Mouse (Mus musculus) kidney, adult 2 months (tissue): ENCODE measurements around the gene Arhgap20. TPM values are rescaled to one million over a fixed set of nuclear protein-coding genes. Genes with fewer than 3 reads are reported as not detected.
A peak's percentile ranks its signal among the peaks of the same experiment; 100 is the strongest.

Source experiments
- DNase-seq: peaks from one replicate; pipeline ENCODE4 v3.0.0; 2021
- H3K27ac ChIP-seq: fragments of 200-500 bp; 2 replicates; pipeline ENCODE4 v1.5.1; 2012; ENCODE audit warnings: low read depth, low read length, control low read depth, inconsistent platforms; ENCODE audit not compliant: insufficient read depth
- H3K27me3 ChIP-seq: fragments of 200-500 bp; replicated peaks from 2 replicates; pipeline ENCODE4 v1.6.1; 2012; ENCODE audit warnings: mild to moderate bottlenecking, moderate library complexity, low read length, inconsistent platforms; ENCODE audit not compliant: control insufficient read depth, insufficient read depth
- H3K36me3 ChIP-seq: fragments of 200-500 bp; 2 replicates; pipeline ENCODE4 v1.6.1; 2012; ENCODE audit warnings: mild to moderate bottlenecking, moderate library complexity, low read length, inconsistent platforms; ENCODE audit not compliant: control insufficient read depth, insufficient read depth
- H3K4me1 ChIP-seq: fragments of 200-500 bp; 2 replicates; pipeline ENCODE4 v1.6.1; 2011; ENCODE audit warnings: low read length; ENCODE audit not compliant: control insufficient read depth, insufficient read depth
- H3K4me3 ChIP-seq: fragments of 200-500 bp; 2 replicates; pipeline ENCODE4 v1.5.1; 2011; ENCODE audit warnings: mild to moderate bottlenecking, low read depth, low read length, control low read depth; ENCODE audit not compliant: insufficient read depth
- CTCF ChIP-seq: fragments of 200-500 bp; conservative IDR thresholded peaks from 2 replicates; pipeline ENCODE4 v1.5.1; 2011; ENCODE audit warnings: low read depth, mild to moderate bottlenecking, control low read depth, low read length, moderate library complexity, mixed read lengths; ENCODE audit not compliant: insufficient read depth, insufficient read length
- POLR2A ChIP-seq: fragments of 200-500 bp; IDR thresholded peaks from one replicate; pipeline ENCODE4 v1.6.1; 2011; ENCODE audit warnings: low read depth, low read length, control low read depth
- WGBS: fragments of 180-500 bp; shearing (Covaris S2); methylation state at CpG from one replicate; pipeline ENCODE4 v1.1.7; 2018; 5-methylcytosine and 5-hydroxymethylcytosine counted together
- polyA plus RNA-seq: library from polyadenylated mRNA; depleted of rRNA; stranded (reverse); fragments of >200 nt; gene quantifications from 2 replicates; pipeline ENCODE4 v1.2.3, GENCODE M21; 2012

The Arhgap20 gene
- polyA plus RNA-seq, 1 experiment = 0.09 TPM

- no peak for DNase-seq
- H3K27ac ChIP-seq = no peak overlapping the region
- H3K4me3 ChIP-seq = no peak overlapping the region
- H3K4me1 ChIP-seq = no peaks in the 10 kb centered on the region
- 83% methylated on average over 10 of the region's 10 CpGs for WGBS
- H3K27me3 ChIP-seq = no peaks in the 10 kb centered on the region; the same call in 1 of the 2 replicates
- H3K36me3 ChIP-seq = no peaks in the 10 kb centered on the region
- TF ChIP-seq CTCF = no peak
- TF ChIP-seq POLR2A = no peak
Observed at GRCm38 (mm10) chr9:51845796-51846195, 80.7 kb downstream of the Arhgap20 start.

- no peak overlapping the region for H3K27ac ChIP-seq
- no peak for TF ChIP-seq POLR2A
- TF ChIP-seq CTCF = no peak
- WGBS = 91% methylated on average over 5 of the region's 5 CpGs
- H3K4me3 ChIP-seq = no peak overlapping the region
- no peaks in the 10 kb centered on the region for H3K4me1 ChIP-seq
- no peaks in the 10 kb centered on the region for H3K36me3 ChIP-seq
- no peak for DNase-seq
- H3K27me3 ChIP-seq = no peaks in the 10 kb centered on the region
Observed at GRCm38 (mm10) chr9:51853772-51854171, 88.6 kb downstream of the Arhgap20 start.

DNA sequence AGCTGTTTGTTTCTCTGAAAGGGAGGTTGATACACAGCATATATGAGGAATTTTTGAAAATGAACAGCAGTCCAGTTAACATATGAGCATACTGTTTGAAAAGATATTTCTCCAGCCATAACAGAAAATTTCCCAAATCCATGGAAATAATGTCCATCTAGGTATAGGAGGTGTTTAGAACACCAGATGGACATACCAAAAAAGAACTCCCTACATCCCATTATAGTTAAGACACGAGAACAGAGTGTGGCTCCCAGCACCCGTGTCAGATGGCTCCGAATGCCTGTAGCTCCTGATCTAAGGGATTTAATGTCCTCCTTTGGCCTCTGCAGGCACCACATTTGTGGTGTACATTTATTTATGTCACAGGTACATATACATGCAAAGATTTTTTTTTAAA, 99.1 kb downstream of the Arhgap20 start:
- Histone ChIP-seq H3K27ac (no peak overlapping the region), H3K27me3 (no peaks in the 10 kb centered on the region), H3K4me3 (no peak overlapping the region), H3K36me3 (no peaks in the 10 kb centered on the region), H3K4me1 (no peaks in the 10 kb centered on the region)
- WGBS = 88% methylated on average over 3 of the region's 3 CpGs
- DNase-seq = no peak
- TF ChIP-seq CTCF = no peak
- TF ChIP-seq POLR2A = no peak

DNA sequence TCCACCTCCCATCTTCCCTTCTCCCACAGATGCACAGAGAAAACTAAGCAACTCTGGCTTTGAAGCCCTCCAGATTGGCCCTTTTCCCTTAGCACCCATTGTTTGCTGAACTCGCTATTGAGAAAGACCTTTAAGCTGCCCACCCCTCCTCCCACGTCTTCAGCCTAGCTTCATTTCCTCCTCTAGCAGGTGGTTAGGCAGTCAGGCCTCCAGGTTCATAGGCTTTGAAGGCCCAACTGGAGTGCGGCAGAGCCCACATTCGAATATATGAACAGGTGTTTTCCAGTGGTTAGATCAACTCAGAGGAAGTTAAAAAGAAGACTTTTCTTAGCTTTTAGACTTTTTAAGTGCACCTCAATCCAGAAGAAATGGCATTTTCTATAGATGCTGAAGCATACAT, 101.5 kb downstream of the Arhgap20 start:
- H3K27me3 ChIP-seq = no peaks in the 10 kb centered on the region
- DNase-seq = no peak
- no peaks in the 10 kb centered on the region for H3K36me3 ChIP-seq
- 66% methylated on average over 4 of the region's 4 CpGs for WGBS
- H3K4me1 ChIP-seq = no peaks in the 10 kb centered on the region
- no peak for TF ChIP-seq CTCF
- TF ChIP-seq POLR2A = no peak
- no peak overlapping the region for H3K27ac ChIP-seq
- H3K4me3 ChIP-seq = no peak overlapping the region

GRCm38 (mm10) chr9:51869056-51869455, 103.9 kb downstream of the Arhgap20 start:
- Histone ChIP-seq H3K36me3 (no peaks in the 10 kb centered on the region), H3K4me3 (no peak overlapping the region), H3K4me1 (no peaks in the 10 kb centered on the region), H3K27me3 (no peaks in the 10 kb centered on the region; the same call in 1 of the 2 replicates), H3K27ac (no peak overlapping the region)
- DNase-seq = no peak
- no peak for TF ChIP-seq CTCF
- TF ChIP-seq POLR2A = no peak
- WGBS = 88% methylated on average over 4 of the region's 4 CpGs

- H3K4me3 ChIP-seq = no peak overlapping the region
- no peak overlapping the region for H3K27ac ChIP-seq
- WGBS = 42% methylated on average over 4 of the region's 4 CpGs
- no peaks in the 10 kb centered on the region for H3K4me1 ChIP-seq
- DNase-seq = no peak
- TF ChIP-seq POLR2A (no peak), CTCF (no peak)
- H3K27me3 ChIP-seq = no peaks in the 10 kb centered on the region; the same call in 1 of the 2 replicates
- no peaks in the 10 kb centered on the region for H3K36me3 ChIP-seq
Observed at GRCm38 (mm10) chr9:51874348-51874747, 109.2 kb downstream of the Arhgap20 start.

GRCm38 (mm10) chr9:51875531-51875930, 110.4 kb downstream of the Arhgap20 start:
- TF ChIP-seq POLR2A (no peak), CTCF (no peak)
- Histone ChIP-seq H3K4me3 (peak overlapping the region; percentile 32; the same call in 1 of the 2 replicates), H3K4me1 (no peaks in the 10 kb centered on the region), H3K27me3 (no peaks in the 10 kb centered on the region; the same call in 1 of the 2 replicates), H3K36me3 (no peaks in the 10 kb centered on the region), H3K27ac (no peak overlapping the region)
- 28% methylated on average over 20 of the region's 20 CpGs for WGBS
- DNase-seq = peak; percentile 1

GRCm38 (mm10) chr9:51881386-51881785, 116.2 kb downstream of the Arhgap20 start:
- Histone ChIP-seq H3K27me3 (no peaks in the 10 kb centered on the region; the same call in 1 of the 2 replicates), H3K27ac (no peak overlapping the region), H3K4me3 (no peak overlapping the region), H3K36me3 (no peaks in the 10 kb centered on the region), H3K4me1 (no peaks in the 10 kb centered on the region)
- no peak for DNase-seq
- WGBS = 36% methylated on average over 4 of the region's 4 CpGs
- no peak for TF ChIP-seq CTCF
- no peak for TF ChIP-seq POLR2A
